Comparison of ENCODE assay signal across 8 mouse cellular contexts in genomic region chr12:36380806-36381205, GRCm38 (mm10). TPM values are rescaled to one million over a fixed set of nuclear protein-coding genes. Genes with fewer than 3 reads are reported as not detected.
A peak's percentile ranks its signal among the peaks of the same experiment; 100 is the strongest.
DNase-seq lines count a peak whose midpoint lies in the region; ATAC-seq and TF ChIP-seq lines count a peak whose summit lies in the region.

No protein-coding gene starts in this region.

- no peaks in the 10 kb centered on the region for H3K27me3 ChIP-seq in hindbrain, postnatal 0 days (ENCODE audit: insufficient read depth, low read length)
- H3K27me3 ChIP-seq in midbrain, embryonic 13.5 days, result no peaks in the 10 kb centered on the region

- peaks cover 10% of the 10 kb centered on the region; the same call in 1 of the 2 replicates for H3K4me1 ChIP-seq in hindbrain, postnatal 0 days (ENCODE audit: insufficient read depth, low read length)
- peaks cover 14% of the 10 kb centered on the region for H3K4me1 ChIP-seq in midbrain, embryonic 13.5 days (replicated peaks)

- H3K4me3 ChIP-seq in hindbrain, postnatal 0 days (ENCODE audit: low read length), result no peak overlapping the region
- peak overlapping the region; percentile 56; the same call in 1 of the 2 replicates for H3K4me3 ChIP-seq in midbrain, embryonic 13.5 days (replicated peaks)

- no peaks in the 10 kb centered on the region for H3K9me3 ChIP-seq in hindbrain, postnatal 0 days (ENCODE audit: low read length)
- H3K9me3 ChIP-seq in midbrain, embryonic 13.5 days, result no peaks in the 10 kb centered on the region

- no peaks in the 10 kb centered on the region for H3K36me3 ChIP-seq in hindbrain, postnatal 0 days (ENCODE audit: insufficient read depth, low read length)
- no peaks in the 10 kb centered on the region for H3K36me3 ChIP-seq in midbrain, embryonic 13.5 days

- peak overlapping the region; percentile 97; the same call in 1 of the 2 replicates for H3K9ac ChIP-seq in hindbrain, postnatal 0 days (replicated peaks; ENCODE audit: low read length)
- no peak overlapping the region for H3K9ac ChIP-seq in midbrain, embryonic 13.5 days (replicated peaks)

- peak; percentile 16 for DNase-seq in kidney, adult 9 months
- DNase-seq in kidney, adult 11 months, result no peak
- DNase-seq in hindbrain, postnatal 0 days (ENCODE audit: low spot score), result peak; percentile 13
- DNase-seq in layer of hippocampus, adult 8-10 months (ENCODE audit: low spot score in 2 of 2), result no peak
- DNase-seq in layer of hippocampus, postnatal 10 days (ENCODE audit: low spot score in 2 of 2), result no peak
- DNase-seq in gastrocnemius, postnatal 25 days, result no peak

- 47% methylated on average over 5 of the region's 5 CpGs for WGBS in hindbrain, postnatal 0 days
- 71% methylated on average over 5 of the region's 5 CpGs for WGBS in midbrain, embryonic 13.5 days

- ATAC-seq in common myeloid progenitor, adult 5-6 weeks (replicated peaks; ENCODE audit: low read depth, poor library complexity, severe bottlenecking), result peak; percentile 19
- no peak for ATAC-seq in hindbrain, postnatal 0 days
- no peak for ATAC-seq in midbrain, embryonic 13.5 days

- TF ChIP-seq CTCF in hindbrain, postnatal 0 days (IDR thresholded peaks at IDR 0.05; ENCODE audit: low read depth), result no peak

- H3K4me2 ChIP-seq in hindbrain, postnatal 0 days (ENCODE audit: low read depth, low read length), result peak overlapping the region; percentile 83
- peak overlapping the region; percentile 62 for H3K4me2 ChIP-seq in midbrain, embryonic 13.5 days (replicated peaks)

- peak overlapping the region; percentile 99 for H3K27ac ChIP-seq in hindbrain, postnatal 0 days
- no peak overlapping the region for H3K27ac ChIP-seq in midbrain, embryonic 13.5 days

RNA-seq across cellular contexts. Expression of gene Ispd, which starts 0.4 kb away (rescaled TPM):
- 2.7 and 4.3 TPM in 2 replicates for total RNA-seq in common myeloid progenitor, adult 5-6 weeks (2017)
- total RNA-seq in hindbrain, postnatal 0 days (2014; rRNA removed), result 7.6 and 11.4 TPM in 2 replicates
- 13.3 and 13.9 TPM in 2 replicates for polyA plus RNA-seq in hindbrain, postnatal 0 days (2015; fragmentation: Nextera tagmentation; extraction: Ambion mirVana)
- 10.9 and 11.7 TPM in 2 replicates for polyA plus RNA-seq in midbrain, embryonic 13.5 days (2015; fragmentation: Nextera tagmentation; extraction: Ambion mirVana)
- 10 to 100 TPM; 13.6 to 14.8 (median 14.3) TPM for total RNA-seq in layer of hippocampus, adult 8-10 months (2022)
- total RNA-seq in layer of hippocampus, postnatal 10 days (2021), result 10 to 100 TPM; 12.1 to 13.7 TPM
- total RNA-seq in gastrocnemius, postnatal 25 days (2021), result 1 to 10 TPM; 3.2 to 4.2 TPM

RNA-seq across cellular contexts. Expression of gene D630036H23Rik, which starts 1.2 kb away (rescaled TPM):
- total RNA-seq in common myeloid progenitor, adult 5-6 weeks (2017), result 1.2 TPM in 1 of 2 replicates, not detected in the other
- 1.8 and 5.2 TPM in 2 replicates for total RNA-seq in hindbrain, postnatal 0 days (2014; rRNA removed)
- 2.7 and 2.9 TPM in 2 replicates for polyA plus RNA-seq in hindbrain, postnatal 0 days (2015; fragmentation: Nextera tagmentation; extraction: Ambion mirVana)
- polyA plus RNA-seq in midbrain, embryonic 13.5 days (2015; fragmentation: Nextera tagmentation; extraction: Ambion mirVana), result 1.7 and 2.1 TPM in 2 replicates
- 1 to 10 TPM; 1.9 to 3.0 (median 2.3) TPM for total RNA-seq in layer of hippocampus, adult 8-10 months (2022)
- 1 to 10 TPM; 2.4 to 2.5 TPM for total RNA-seq in layer of hippocampus, postnatal 10 days (2021)
- total RNA-seq in gastrocnemius, postnatal 25 days (2021), result under 1 TPM; 0.79 to 0.88 TPM

Comparison
In these comparisons a context has a peak if more than half of its experiments do, and no peak if none do; other contexts are left out.
1. DNase-seq: peak in kidney, adult 9 months (single experiment) and hindbrain, postnatal 0 days (single experiment); none in kidney, adult 11 months (single experiment), layer of hippocampus, adult 8-10 months (0 of 2), layer of hippocampus, postnatal 10 days (0 of 2) and gastrocnemius, postnatal 25 days (single experiment).